Mouse (Mus musculus): Measurements from ENCODE around the gene Atoh8.

DNA sequence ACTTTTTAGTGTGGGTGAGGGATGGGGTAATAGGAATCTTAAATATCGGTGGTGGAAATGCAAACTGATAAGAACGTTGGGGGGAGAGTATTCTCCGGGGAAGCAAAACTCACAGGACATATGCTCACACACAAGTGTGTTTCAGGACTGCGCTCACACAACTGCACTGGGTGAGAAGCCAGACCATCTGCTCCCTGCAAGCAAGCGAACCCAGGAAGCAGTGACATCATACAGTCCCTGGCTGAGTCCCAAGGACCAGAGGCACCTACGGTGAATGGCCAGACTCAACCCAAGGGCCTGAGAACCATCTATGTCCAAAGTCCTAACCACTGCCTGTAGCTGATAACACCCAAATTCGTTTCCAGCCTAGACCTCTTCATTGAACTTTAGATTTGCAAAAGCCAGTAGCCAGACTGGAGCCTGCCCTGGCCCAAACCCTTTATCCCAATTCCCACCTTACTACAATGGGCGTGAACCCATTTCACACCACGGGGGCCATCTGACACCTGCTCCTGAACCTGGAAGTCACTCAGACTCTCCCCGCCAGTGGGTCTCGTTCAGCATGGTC lies 35.7 kb upstream of the Atoh8 start:
- TF ChIP-seq CTCF (conservative IDR thresholded peaks at IDR 0.05; ENCODE audit: low read length) = no peak
- no peak for TF ChIP-seq NANOG (IDR thresholded peaks at IDR 0.05; ENCODE audit: borderline replicate concordance, low read length)
